Mouse (Mus musculus) large intestine, adult 2 months (tissue): ENCODE measurements around the gene Klkb1. TPM values are rescaled to one million over a fixed set of nuclear protein-coding genes. Genes with fewer than 3 reads are reported as not detected.
"Not testable (repeated sequence)": the region's sequence is repeated elsewhere in the genome, so short reads cannot be mapped to it uniquely, and the experiment has no call there.

ENCODE experiments used
- DNase-seq: peaks from one replicate; pipeline ENCODE4 v3.0.0-alpha.2; 2012; ENCODE audit warnings: low read depth, low spot score
- WGBS: fragments of 180-500 bp; shearing (Covaris S2); methylation state at CpG from one replicate; pipeline ENCODE4 v1.1.7; 2018; 5-methylcytosine and 5-hydroxymethylcytosine counted together
- polyA plus RNA-seq: library from polyadenylated mRNA; depleted of rRNA; stranded (reverse); fragments of >200 nt; gene quantifications from 2 replicates; pipeline ENCODE4 v1.2.3, GENCODE M21; 2012; rRNA removed

Gene Klkb1
- 0.01 and 0.19 TPM in 2 replicates for polyA plus RNA-seq

- DNase-seq: no peak
- WGBS: 53% methylated on average over 7 of the region's 7 CpGs
Observed at GRCm38 (mm10) chr8:45294687-45295086, at the start of gene Klkb1. Gene Klkb1, minus strand, starts transcription at chr8:45294859.

DNA sequence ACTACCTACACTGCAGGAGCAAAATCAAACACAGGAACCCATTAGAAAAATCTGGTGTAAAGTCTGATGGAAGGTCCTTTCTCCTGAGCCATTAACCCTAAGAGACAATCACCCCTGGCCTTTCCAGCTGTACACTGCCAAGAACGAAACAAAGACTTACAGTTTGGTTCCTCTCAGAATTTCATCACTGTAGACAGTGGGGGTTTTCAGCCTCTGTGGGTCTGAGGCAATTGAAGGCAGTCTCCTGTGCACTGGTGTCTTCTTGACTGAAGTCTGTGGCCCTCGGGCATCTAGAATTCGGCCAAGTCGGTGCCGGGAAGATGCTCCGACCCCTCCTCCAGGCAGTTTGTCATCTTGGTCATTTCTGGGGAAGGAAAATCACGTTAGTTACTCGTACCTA is 49.6 kb upstream of the Klkb1 start:
- DNase-seq: no peak
- WGBS: 89% methylated on average over 8 of the region's 8 CpGs

DNA sequence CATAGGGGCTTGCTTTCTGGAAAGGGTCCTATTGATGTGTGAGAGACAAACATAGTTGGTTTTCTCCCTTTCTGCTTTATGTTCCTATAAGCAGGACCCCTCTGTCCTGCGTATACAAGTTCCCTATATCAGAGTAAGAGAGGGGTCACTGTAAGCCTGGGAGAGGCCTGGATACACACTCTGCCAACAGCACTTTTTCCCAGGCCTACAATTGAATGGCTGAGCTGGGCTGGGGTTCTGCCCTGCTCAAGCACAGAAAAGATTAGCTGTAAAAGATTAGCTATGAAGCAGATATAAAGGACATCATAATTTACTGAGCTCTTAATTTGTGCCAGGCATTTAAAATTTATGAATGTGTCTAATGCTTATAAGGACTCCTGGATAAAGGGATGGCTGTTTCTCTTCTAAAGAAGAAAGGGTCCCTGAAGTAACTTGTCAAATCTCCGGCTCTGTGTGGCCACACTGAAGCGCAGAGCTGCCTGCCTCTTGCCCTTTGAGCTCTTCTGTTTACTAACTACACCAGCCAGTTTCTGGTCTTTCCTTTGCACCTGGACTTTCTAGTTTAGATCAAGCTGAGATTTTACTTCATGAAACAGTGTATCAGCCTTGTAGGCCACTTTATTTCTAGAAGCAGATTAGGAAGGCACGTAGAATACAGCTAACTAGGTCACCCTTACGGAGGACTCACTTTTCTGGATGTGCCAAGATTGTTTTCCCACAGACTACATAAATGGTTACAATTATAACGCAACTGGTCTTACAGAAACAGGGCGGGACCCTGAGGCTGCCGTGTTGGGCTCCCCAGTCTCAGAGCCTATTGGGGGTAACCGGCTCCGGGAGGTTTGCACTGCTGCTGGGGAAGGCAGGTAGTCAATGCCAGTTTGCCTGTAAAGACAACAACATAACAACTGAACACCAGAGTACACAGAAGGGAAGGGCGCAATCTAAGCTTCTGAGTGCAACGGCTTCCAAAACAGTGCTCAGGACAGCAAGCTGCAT is 47.3 kb upstream of the Klkb1 start:
- WGBS: 35% methylated on average over 12 of the region's 12 CpGs
- no peak for DNase-seq

GRCm38 (mm10) chr8:45333493-45333892 is 38.8 kb upstream of the Klkb1 start:
- DNase-seq: no peak
- WGBS: 7% methylated on average over 8 of the region's 8 CpGs

GRCm38 (mm10) chr8:45332685-45333409 is 38.2 kb upstream of the Klkb1 start, which contains the start of gene Cyp4v3:
Gene Cyp4v3, minus strand, starts transcription at chr8:45333216.
- peak; percentile 82 for DNase-seq
- WGBS: 2% methylated on average over 44 of the region's 44 CpGs

GRCm38 (mm10) chr8:45330856-45331255 is 36.2 kb upstream of the Klkb1 start:
- 74% methylated on average over 3 of the region's 3 CpGs for WGBS
- no peak for DNase-seq

GRCm38 (mm10) chr8:45329206-45329980 is 34.7 kb upstream of the Klkb1 start:
- no peak for DNase-seq
- WGBS: 80% methylated on average over 6 of the region's 6 CpGs

- DNase-seq: not testable (repeated sequence)
Observed at GRCm38 (mm10) chr8:45327076-45327475, 32.4 kb upstream of the Klkb1 start.

DNA sequence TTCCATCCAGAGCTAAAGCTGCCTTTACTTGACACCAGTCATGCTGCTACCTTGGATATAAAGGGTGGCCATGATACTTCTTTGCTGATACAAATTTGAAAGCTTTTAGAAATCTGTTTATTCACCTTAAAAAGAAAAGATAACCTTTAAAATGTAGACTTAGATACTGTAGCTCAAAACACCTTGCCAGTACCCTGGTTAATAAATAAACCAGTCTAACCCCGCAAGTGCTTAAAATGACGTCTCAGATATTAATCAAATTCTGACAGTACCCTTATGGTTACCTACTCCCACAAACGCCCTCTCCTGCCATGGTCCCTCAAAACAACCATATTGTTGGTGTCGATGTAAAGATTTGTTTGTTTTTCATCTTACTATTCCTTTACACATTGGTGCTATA is 29.5 kb upstream of the Klkb1 start:
- WGBS: 49% methylated on average over 4 of the region's 4 CpGs
- no peak for DNase-seq

GRCm38 (mm10) chr8:45321365-45321764 is 26.7 kb upstream of the Klkb1 start:
- 65% methylated on average over 2 of the region's 2 CpGs for WGBS
- no peak for DNase-seq

- DNase-seq: no peak
- WGBS: 50% methylated on average over 1 of the region's 1 CpGs
Observed at GRCm38 (mm10) chr8:45320930-45321329, 26.3 kb upstream of the Klkb1 start.

- WGBS: 85% methylated on average over 4 of the region's 4 CpGs
- DNase-seq: no peak
Observed at GRCm38 (mm10) chr8:45310967-45311366, 16.3 kb upstream of the Klkb1 start.

DNA sequence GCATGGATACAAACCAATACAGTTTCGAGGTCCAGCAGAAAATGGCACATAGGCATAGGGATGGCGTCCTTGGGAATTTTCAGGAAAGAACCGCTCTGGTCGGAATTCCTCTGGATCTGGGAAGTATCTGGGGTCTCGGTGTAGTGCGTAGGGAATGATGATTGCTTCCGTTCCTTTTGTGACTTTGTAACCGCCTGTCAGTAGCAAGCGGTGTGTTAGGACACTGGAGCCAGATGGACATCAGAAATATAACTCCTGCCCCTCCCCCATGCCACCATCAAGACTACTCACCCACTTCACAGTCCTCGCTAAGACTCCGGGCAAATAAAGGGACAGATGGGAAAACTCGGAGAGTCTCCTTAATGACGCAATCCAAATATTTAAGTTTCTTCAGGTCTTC is 13.7 kb upstream of the Klkb1 start, which contains the start of gene Gm45753:
TSS of gene Gm45753 (minus strand) at position 101 of the 400 bp plus-strand sequence.
- DNase-seq: no peak
- 87% methylated on average over 13 of the region's 13 CpGs for WGBS

DNA sequence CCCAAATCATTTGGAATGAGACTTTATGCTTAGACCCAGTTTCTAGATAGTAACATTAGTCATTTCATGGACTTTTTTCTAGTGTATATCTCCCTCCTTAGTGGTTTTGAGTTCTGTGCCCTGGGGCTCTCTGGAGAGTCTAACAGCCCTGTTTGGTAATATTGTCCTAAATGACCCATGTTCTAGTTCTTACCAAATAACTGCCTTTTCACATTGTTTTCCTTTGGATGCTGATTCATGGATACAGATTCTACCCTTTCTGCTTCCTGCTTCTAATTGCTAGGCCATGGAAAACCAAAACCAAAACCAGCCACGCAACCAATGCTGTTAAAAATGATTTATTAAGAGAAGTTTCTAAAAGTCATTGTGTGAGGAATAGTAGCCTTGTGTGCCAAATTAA is 10.8 kb upstream of the Klkb1 start:
- WGBS: 81% methylated on average over 1 of the region's 1 CpGs
- DNase-seq: no peak

GRCm38 (mm10) chr8:45304354-45304753 is 9.7 kb upstream of the Klkb1 start:
- 93% methylated on average over 3 of the region's 3 CpGs for WGBS
- no peak for DNase-seq

DNA sequence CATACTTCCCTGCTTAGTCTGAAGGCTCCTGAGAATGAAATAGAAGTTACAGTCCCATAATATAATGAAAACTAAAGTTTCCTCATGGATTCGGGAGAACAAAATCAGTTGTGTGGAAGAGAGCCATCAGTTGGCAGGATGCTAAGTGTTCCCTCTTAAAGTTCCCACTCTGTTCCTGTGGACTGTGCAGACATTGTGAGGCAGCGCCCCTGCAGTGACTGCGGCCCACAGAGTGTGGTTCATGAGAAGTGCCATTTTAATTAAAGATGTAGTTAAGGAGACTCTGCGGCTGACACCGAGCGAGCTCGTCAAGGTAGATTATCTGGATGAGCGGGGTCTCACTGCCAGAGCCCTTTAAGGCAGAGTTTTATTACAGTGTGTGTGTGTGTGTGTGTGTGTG is 7.7 kb upstream of the Klkb1 start:
- DNase-seq: no peak
- 75% methylated on average over 8 of the region's 8 CpGs for WGBS

GRCm38 (mm10) chr8:45295276-45295675 is 617 bp upstream of the Klkb1 start:
- no peak for DNase-seq
- WGBS: 80% methylated on average over 6 of the region's 6 CpGs

GRCm38 (mm10) chr8:45291790-45292189 is 2.9 kb downstream of the Klkb1 start:
- DNase-seq: no peak
- 84% methylated on average over 2 of the region's 2 CpGs for WGBS

DNA sequence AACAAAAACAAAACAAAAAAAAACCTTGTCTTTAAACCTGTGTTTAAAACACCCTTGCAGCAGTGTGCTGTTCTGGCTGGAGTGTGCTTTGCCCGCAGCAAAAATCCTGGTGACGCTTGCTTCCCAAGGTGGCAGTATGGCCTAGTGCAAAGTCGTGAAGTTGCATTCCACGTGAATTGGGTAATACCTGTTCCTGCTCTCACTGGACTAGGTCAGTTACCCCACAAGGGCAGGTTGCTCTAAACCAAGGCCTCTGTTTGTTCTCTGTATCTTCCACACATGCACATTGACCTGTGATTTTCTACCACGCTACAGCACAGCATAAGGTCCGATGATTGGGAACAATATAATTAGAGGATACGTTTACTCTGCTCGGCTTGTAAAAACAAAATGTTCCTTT is 13.0 kb downstream of the Klkb1 start:
- DNase-seq: no peak
- 38% methylated on average over 8 of the region's 8 CpGs for WGBS

GRCm38 (mm10) chr8:45277453-45277852 is 17.2 kb downstream of the Klkb1 start:
- WGBS: 58% methylated on average over 3 of the region's 3 CpGs
- no peak for DNase-seq
